Mouse (Mus musculus) myocyte (in vitro differentiated cells): ENCODE results near the gene Lin37.

Source experiments
- MYOD1 ChIP-seq, 3 experiments: IDR thresholded peaks; one replicate each; pipeline ENCODE4 v1.6.1; 2011; ENCODE audit warnings: control low read depth in 2 of 3, low read depth in 2 of 3, mild to moderate bottlenecking in 2 of 3, moderate library complexity in 1 of 3; ENCODE audit not compliant: insufficient read length in 2 of 3, control insufficient read depth in 1 of 3
- POLR2A ChIP-seq: IDR thresholded peaks from one replicate; pipeline ENCODE4 v1.6.1; 2011; ENCODE audit warnings: low read depth, mild to moderate bottlenecking, control low read depth, moderate library complexity; ENCODE audit not compliant: insufficient read length
- TCF12 ChIP-seq: IDR thresholded peaks from one replicate; pipeline ENCODE4 v1.6.1; 2011; ENCODE audit warnings: mild to moderate bottlenecking, control low read depth; ENCODE audit not compliant: poor library complexity, insufficient read depth, severe bottlenecking
- USF1 ChIP-seq: IDR thresholded peaks from one replicate; pipeline ENCODE4 v1.6.1; 2011; ENCODE audit warnings: low read depth, mild to moderate bottlenecking, control low read depth, moderate library complexity

DNA sequence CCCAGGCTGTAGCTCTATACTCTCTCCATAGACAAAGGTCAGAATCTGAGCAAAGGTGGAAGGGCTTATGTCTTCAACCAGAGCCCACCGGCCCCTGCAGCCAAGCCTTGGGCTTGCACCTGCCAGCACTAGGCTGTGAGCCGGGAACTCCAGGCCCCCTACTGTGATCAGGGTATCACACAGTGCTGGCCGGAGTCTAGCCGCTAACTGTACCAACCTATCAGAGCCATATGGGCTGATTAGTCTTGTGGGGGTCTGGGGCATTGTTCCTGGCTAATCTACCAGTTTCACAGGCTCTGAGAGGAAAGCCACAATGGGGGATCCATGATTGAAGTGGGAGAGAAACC, 31.9 kb upstream of the Lin37 start:
- no peak for TF ChIP-seq USF1
- no peak for TF ChIP-seq POLR2A
- no peak for TF ChIP-seq MYOD1 (IDR thresholded peaks at IDR 0.05; ENCODE audit: control insufficient read depth in 1 of 3, insufficient read length in 2 of 3, low read depth in 2 of 3)
- TF ChIP-seq TCF12 = no peak
